Mouse (Mus musculus): ENCODE measurements around the gene Ppt1.

Gene Ppt1

GRCm38 (mm10) chr4:122870741-122871140 is 34.7 kb downstream of the Ppt1 start:
- no peak for DNase-seq

GRCm38 (mm10) chr4:122871269-122871668 is 35.2 kb downstream of the Ppt1 start:
- no peak for DNase-seq

GRCm38 (mm10) chr4:122871989-122872388 is 35.9 kb downstream of the Ppt1 start:
- DNase-seq, result no peak

DNA sequence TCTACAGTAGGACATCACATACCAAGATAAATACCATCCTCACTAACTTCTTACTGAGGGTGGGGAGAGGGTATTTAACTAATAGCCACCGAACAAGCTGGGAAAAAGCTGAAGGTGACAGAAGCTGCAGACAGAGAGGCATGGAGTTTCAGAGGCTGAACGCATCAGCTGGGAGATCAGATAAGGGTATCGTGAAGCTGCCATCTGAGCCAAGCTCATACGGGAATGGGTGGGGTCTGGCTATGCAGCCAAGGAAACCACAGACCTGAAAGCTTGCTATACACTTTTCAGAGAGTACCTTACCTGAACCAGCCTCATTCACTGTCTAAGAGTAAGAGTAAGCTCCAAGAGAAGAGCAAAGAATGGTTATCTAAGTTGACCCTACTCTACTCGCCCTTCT is 37.0 kb downstream of the Ppt1 start:
- no peak for DNase-seq

DNA sequence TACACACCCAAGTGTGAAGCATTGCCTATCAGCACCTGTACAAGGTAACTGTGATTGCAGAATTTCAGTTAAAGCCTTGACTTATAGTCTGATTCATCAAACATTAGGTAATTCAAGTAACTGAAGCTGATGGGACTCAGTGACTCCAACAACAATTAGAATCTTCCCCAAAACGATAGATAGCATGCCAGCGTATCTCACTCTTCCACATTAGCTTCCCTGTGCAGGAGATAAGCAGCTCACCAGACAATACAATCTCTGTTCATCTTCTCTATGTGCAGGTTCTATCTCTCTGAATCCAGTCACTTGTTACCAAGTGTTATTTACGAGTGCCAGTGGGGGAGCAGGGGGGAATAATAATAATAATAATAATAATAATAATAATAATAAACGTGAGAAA is 37.5 kb downstream of the Ppt1 start:
- DNase-seq, result no peak

DNA sequence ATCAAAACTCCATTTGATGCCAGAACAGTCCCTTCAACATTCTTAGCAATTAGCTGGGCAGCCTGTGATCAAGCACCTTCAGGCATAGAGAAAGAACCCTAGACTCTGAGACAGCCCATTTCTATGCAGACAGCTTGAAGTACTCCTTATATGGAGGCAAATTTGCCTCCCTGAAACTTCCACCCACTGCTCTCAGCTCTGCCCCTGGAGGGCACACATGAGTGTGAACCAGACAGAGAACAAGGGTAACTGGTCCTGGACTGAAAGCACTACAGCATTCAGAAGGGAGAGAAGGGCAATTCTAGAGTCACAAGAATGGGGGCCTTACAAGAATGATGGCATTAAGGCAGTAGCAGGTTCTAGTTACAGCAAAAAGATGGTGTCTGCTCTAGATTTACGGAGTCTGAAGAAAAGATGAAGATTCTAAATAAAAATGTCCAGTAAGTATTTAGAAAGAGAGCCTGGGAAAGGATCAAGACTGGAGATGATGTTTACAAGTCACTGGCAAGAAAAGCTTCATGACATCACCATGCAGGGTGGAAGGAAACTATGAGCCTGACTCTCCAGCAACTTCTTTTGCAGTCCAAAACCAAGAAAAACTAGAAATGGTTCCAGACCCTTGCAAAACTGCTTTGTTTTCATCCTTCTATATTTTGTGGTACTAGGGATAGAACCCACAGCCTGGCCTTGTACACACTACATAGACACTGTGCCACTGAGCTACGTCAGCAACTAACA is 42.5 kb downstream of the Ppt1 start:
- peak; percentile 41 to 47 for DNase-seq

GRCm38 (mm10) chr4:122882544-122882943 is 46.5 kb downstream of the Ppt1 start:
- DNase-seq, result no peak

- no peak for DNase-seq
Measured at GRCm38 (mm10) chr4:122883294-122883693, 47.3 kb downstream of the Ppt1 start.

GRCm38 (mm10) chr4:122884051-122884450 is 48.0 kb downstream of the Ppt1 start:
- no peak for DNase-seq

- peak in 1 of 2 experiments; percentile 46 for DNase-seq
Measured at GRCm38 (mm10) chr4:122884481-122885340, 48.7 kb downstream of the Ppt1 start.

DNA sequence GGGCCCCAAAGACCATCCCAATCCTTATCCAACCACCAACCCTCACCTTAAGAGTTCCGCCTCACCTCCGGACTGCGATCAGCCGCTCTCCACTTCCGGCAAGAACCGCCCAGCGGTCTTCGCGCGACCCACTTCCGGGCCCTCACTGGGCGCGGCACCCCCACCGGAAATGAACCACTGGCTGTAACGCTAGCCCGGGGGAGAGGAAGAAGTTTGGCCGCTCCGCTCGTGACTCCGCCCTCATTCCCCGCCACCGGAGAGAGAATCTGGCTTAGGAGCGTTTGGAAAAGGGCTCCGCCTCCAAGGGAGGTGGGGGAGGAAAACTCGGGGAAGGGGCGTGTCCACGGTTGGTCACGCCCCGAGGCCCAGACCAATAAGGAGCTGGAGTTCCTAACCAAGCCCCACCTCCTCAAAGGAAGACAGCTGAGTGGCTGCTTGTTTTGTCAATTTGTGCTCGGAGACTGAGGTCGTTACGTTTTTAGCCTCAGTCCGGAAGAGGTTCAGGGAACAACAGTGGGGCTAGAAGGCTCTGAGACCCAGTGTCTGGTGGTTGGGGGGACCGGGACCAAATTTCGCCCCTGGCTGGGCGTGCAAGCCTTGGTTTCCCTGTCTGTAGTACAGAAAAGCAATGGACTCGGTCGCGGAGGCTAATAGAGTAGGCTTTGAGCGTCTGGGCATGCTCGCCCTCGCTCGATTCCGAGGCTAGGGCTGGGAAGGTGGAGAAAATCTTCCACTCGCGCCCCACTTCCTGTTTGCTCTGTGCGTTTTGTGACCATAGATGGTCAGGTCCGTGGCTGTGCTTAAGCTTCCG is 49.9 kb downstream of the Ppt1 start, which contains the start of gene Cap1:
Gene Cap1, minus strand, starts transcription at position 289 of the 811 bp plus-strand sequence.
- peak; percentile 99 for DNase-seq

GRCm38 (mm10) chr4:122886579-122887254 is 50.7 kb downstream of the Ppt1 start:
- DNase-seq, result no peak

- DNase-seq, result no peak
Measured at GRCm38 (mm10) chr4:122887336-122887735, 51.3 kb downstream of the Ppt1 start.

- DNase-seq, result peak; percentile 64 to 89
Measured at GRCm38 (mm10) chr4:122890881-122891481, 54.9 kb downstream of the Ppt1 start.

- no peak for DNase-seq
Measured at GRCm38 (mm10) chr4:122891597-122891996, 55.6 kb downstream of the Ppt1 start.

DNA sequence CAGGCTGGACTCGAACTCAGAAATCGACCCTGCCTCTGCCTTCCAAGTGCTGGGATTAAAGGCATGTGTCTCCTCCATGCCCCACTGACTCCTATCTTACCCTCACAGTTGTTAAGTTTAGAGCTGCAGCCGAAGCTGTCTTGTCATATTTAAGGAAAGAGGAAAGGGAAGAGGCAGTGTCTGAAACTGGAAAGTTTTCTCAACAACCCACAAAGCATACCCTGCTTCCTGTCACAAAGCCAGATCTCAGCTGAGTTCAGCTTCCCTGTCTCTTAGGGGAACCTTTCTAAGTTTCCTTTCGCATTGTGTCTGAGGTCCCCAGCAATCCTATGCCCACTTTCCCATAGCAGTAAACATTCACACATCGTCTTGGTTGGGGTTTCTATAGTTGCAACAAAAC is 56.1 kb downstream of the Ppt1 start:
- peak in 1 of 2 experiments; percentile 24 for DNase-seq

GRCm38 (mm10) chr4:122897750-122898149 is 61.7 kb downstream of the Ppt1 start:
- DNase-seq, result no peak

DNA sequence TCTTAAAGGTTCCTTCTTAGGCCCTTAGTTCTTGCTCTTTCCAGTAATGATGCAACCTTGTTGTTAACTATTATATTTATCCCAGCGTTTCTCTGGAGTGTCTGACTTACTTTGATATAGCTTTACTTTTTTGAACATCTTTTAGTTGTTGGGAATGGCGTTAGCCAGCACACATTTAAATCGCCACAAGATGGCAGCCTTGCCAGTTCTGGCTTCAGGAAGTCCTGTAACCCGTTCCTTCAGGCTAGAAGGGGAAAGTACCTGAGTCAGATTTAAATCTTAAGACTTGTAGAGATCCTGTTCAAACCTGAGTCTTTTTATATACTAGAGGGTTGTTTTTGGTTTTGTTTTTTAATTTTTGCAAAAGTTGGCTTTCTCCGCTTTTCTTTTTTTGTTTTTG is 62.3 kb downstream of the Ppt1 start:
- peak; percentile 60 to 79 for DNase-seq

- peak; percentile 32 to 55 for DNase-seq
Measured at GRCm38 (mm10) chr4:122902156-122902555, 66.1 kb downstream of the Ppt1 start.

DNA sequence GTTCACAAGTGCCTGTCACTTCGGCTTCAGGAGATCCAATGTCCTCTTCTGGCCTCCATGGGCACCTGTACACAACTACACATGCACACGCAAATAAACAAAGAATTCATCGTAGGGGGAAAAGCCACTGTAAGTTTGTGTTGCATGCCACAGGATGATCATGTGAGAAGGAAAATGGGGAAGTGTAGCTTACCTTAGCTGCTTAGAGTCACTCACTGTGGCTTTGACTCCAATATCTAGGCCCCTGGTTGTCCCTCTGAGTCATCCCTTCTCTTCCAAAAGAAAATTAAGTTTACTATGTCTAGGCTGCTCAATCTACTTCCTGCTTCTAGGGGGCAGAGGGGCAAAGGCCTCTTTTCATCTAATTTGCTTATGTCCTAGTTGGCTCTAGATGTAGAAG is 67.7 kb downstream of the Ppt1 start:
- DNase-seq, result no peak

DNA sequence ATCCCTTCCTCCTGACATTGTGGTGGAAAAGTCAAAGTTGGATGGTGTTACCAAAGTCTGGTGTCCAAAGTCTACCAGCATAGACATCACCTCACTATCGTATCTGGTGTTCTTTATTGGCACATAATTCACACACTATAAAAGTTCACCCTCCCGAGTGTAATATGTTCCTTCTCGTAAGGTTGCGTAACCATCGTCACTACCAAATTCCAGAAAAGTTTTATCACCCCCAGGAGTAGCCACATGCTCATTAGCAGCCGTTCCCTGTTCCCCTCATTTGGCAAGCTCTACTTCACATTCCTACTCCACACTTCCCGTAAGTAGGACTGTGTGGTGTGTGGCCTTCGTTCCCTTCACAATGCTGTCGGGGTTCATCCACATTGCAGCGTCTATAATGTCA is 69.3 kb downstream of the Ppt1 start:
- DNase-seq, result no peak
